Mouse (Mus musculus) lung, embryonic 15.5 days (tissue): ENCODE measurements around the gene Tekt5. TPM values are rescaled to one million over a fixed set of nuclear protein-coding genes. Genes with fewer than 3 reads are reported as not detected.

Source experiments
- ATAC-seq: fragments of 200-750 bp; cut with Nextera tagmentation; 2 replicates; pipeline ENCODE4 v1.8.0; 2017; ENCODE audit warnings: moderate number of reproducible peaks, borderline replicate concordance; ENCODE audit not compliant: low FRiP score, low TSS enrichment; ENCODE audit errors: extremely low read depth
- H3K27ac ChIP-seq: fragments of 300-500 bp; sonication (generic); 2 replicates; pipeline ENCODE4 v1.5.1; 2015; ENCODE audit warnings: moderate library complexity, mild to moderate bottlenecking, inconsistent platforms
- H3K27me3 ChIP-seq: fragments of 300-500 bp; sonication (generic); 2 replicates; pipeline ENCODE4 v1.6.1; 2015; ENCODE audit warnings: inconsistent platforms
- H3K36me3 ChIP-seq: fragments of 300-500 bp; sonication (generic); 2 replicates; pipeline ENCODE4 v1.6.1; 2015; ENCODE audit warnings: inconsistent platforms
- H3K4me1 ChIP-seq: fragments of 300-500 bp; sonication (generic); 2 replicates; pipeline ENCODE4 v1.6.1; 2015; ENCODE audit warnings: inconsistent platforms
- H3K4me2 ChIP-seq: fragments of 300-500 bp; sonication (generic); 2 replicates; pipeline ENCODE4 v1.6.1; 2015; ENCODE audit warnings: inconsistent platforms, mild to moderate bottlenecking, moderate library complexity
- H3K4me3 ChIP-seq: fragments of 300-500 bp; sonication (generic); 2 replicates; pipeline ENCODE4 v1.5.1; 2015; ENCODE audit warnings: mild to moderate bottlenecking, inconsistent platforms
- H3K9ac ChIP-seq: fragments of 300-500 bp; sonication (generic); 2 replicates; pipeline ENCODE4 v1.6.1; 2015; ENCODE audit warnings: inconsistent platforms
- H3K9me3 ChIP-seq: fragments of 300-500 bp; sonication (generic); 2 replicates; pipeline ENCODE4 v1.6.1; 2016; ENCODE audit warnings: inconsistent platforms
- WGBS: fragments of 180-500 bp; shearing (Covaris S2); methylation state at CpG from one replicate; pipeline ENCODE4 v1.1.7; 2015; 5-methylcytosine and 5-hydroxymethylcytosine counted together
- polyA plus RNA-seq: library from polyadenylated mRNA; unstranded; fragments of >200 nt; fragmentation: Nextera tagmentation; extraction: Ambion mirVana; gene quantifications from 2 replicates; pipeline ENCODE4 v1.2.1, GENCODE M21; 2015

The Tekt5 gene
- polyA plus RNA-seq, 1 experiment from 2014 or later: 2.6 TPM

- ATAC-seq: 0 out of 2 replicates have a peak, but pooled peaks have one; percentile 33
- H3K4me2 ChIP-seq: peak overlapping the region; percentile 37
- 27% methylated on average over 13 of the region's 13 CpGs for WGBS
Measured at GRCm38 (mm10) chr16:10374254-10375011, 20.9 kb downstream of the Tekt5 start.

GRCm38 (mm10) chr16:10372372-10372771, 22.9 kb downstream of the Tekt5 start:
- no peaks in the 10 kb centered on the region for H3K36me3 ChIP-seq
- H3K9me3 ChIP-seq: no peaks in the 10 kb centered on the region
- no peak overlapping the region for H3K27ac ChIP-seq
- 65% methylated on average over 4 of the region's 4 CpGs for WGBS
- no peak overlapping the region for H3K4me2 ChIP-seq
- no peaks in the 10 kb centered on the region for H3K27me3 ChIP-seq
- H3K9ac ChIP-seq: no peak overlapping the region
- H3K4me1 ChIP-seq: peaks cover 31% of the 10 kb centered on the region
- no peak for ATAC-seq
- H3K4me3 ChIP-seq: no peak overlapping the region

More at GRCm38 (mm10) chr16:10374254-10375011, 20.9 kb downstream of the Tekt5 start:
- Histone ChIP-seq H3K4me1 (peaks cover 24% of the 10 kb centered on the region), H3K9me3 (no peaks in the 10 kb centered on the region), H3K4me3 (no peak overlapping the region), H3K27me3 (no peaks in the 10 kb centered on the region), H3K9ac (no peak overlapping the region; the same call in 1 of the 2 replicates), H3K27ac (no peak overlapping the region), H3K36me3 (no peaks in the 10 kb centered on the region)

GRCm38 (mm10) chr16:10369996-10370395, 25.3 kb downstream of the Tekt5 start:
- Histone ChIP-seq H3K9ac (no peak overlapping the region), H3K4me3 (no peak overlapping the region), H3K36me3 (no peaks in the 10 kb centered on the region), H3K27ac (peak overlapping the region; percentile 64), H3K27me3 (no peaks in the 10 kb centered on the region), H3K4me1 (peaks cover 47% of the 10 kb centered on the region), H3K4me2 (no peak overlapping the region), H3K9me3 (no peaks in the 10 kb centered on the region)
- WGBS: 58% methylated on average over 1 of the region's 1 CpGs
- no peak for ATAC-seq

DNA sequence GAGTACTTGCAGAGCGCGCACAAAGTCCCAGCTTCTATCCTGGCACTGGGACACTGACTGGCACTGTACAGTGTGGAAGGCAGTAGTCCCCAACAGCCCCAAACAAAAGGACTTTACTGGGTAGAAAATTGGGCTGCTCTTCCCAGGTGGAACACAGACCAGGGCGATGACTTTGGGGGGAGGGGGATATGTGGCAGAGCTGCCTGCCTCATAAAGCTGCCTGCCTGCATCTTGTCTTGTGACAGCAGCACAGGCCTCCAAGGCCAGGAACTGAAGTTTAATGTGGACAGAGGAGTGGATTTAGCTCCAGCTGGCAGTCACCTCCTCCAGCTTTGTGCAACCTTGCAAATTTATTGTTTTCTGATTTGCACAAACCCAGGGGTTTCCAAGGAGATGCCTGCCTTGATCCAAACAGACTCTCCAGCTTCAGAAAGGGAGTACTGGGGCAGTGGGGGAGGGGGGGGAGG, 25.8 kb downstream of the Tekt5 start:
- peak; percentile 32; the same call in 1 of the 2 replicates for ATAC-seq
- Histone ChIP-seq H3K9me3 (no peaks in the 10 kb centered on the region), H3K27ac (peak overlapping the region; percentile 71), H3K4me3 (no peak overlapping the region), H3K27me3 (no peaks in the 10 kb centered on the region), H3K36me3 (no peaks in the 10 kb centered on the region), H3K4me1 (peaks cover 42% of the 10 kb centered on the region), H3K4me2 (no peak overlapping the region), H3K9ac (no peak overlapping the region)
- WGBS: 56% methylated on average over 3 of the region's 3 CpGs

- ATAC-seq: peak; percentile 67
- H3K36me3 ChIP-seq: no peaks in the 10 kb centered on the region
- H3K9me3 ChIP-seq: no peaks in the 10 kb centered on the region
- no peaks in the 10 kb centered on the region for H3K27me3 ChIP-seq
- H3K27ac ChIP-seq: peak overlapping the region; percentile 88
- peaks cover 36% of the 10 kb centered on the region for H3K4me1 ChIP-seq
- H3K4me3 ChIP-seq: no peak overlapping the region
- no peak overlapping the region for H3K9ac ChIP-seq
- H3K4me2 ChIP-seq: no peak overlapping the region
- 49% methylated on average over 14 of the region's 14 CpGs for WGBS
Measured at GRCm38 (mm10) chr16:10366240-10367217, 28.8 kb downstream of the Tekt5 start.

- H3K9ac ChIP-seq: no peak overlapping the region
- H3K4me1 ChIP-seq: peaks cover 36% of the 10 kb centered on the region
- no peak overlapping the region for H3K4me2 ChIP-seq
- H3K36me3 ChIP-seq: no peaks in the 10 kb centered on the region
- H3K27ac ChIP-seq: peak overlapping the region; percentile 88
- H3K4me3 ChIP-seq: no peak overlapping the region
- WGBS: 57% methylated on average over 4 of the region's 4 CpGs
- H3K27me3 ChIP-seq: no peaks in the 10 kb centered on the region
- ATAC-seq: peak; percentile 26; the same call in 1 of the 2 replicates
- no peaks in the 10 kb centered on the region for H3K9me3 ChIP-seq
Measured at GRCm38 (mm10) chr16:10365796-10366195, 29.5 kb downstream of the Tekt5 start.

GRCm38 (mm10) chr16:10363061-10363460, 32.2 kb downstream of the Tekt5 start:
- no peak overlapping the region for H3K4me3 ChIP-seq
- ATAC-seq: no peak
- H3K4me2 ChIP-seq: no peak overlapping the region
- WGBS: 38% methylated on average over 1 of the region's 1 CpGs
- H3K27ac ChIP-seq: no peak overlapping the region
- H3K9ac ChIP-seq: no peak overlapping the region
- no peaks in the 10 kb centered on the region for H3K27me3 ChIP-seq
- no peaks in the 10 kb centered on the region for H3K9me3 ChIP-seq
- H3K36me3 ChIP-seq: no peaks in the 10 kb centered on the region
- peaks cover 22% of the 10 kb centered on the region for H3K4me1 ChIP-seq

- H3K4me1 ChIP-seq: peaks cover 36% of the 10 kb centered on the region
- no peak overlapping the region for H3K9ac ChIP-seq
- ATAC-seq: no peak; the same call in 1 of the 2 replicates
- H3K27ac ChIP-seq: no peak overlapping the region
- H3K36me3 ChIP-seq: no peaks in the 10 kb centered on the region
- H3K27me3 ChIP-seq: no peaks in the 10 kb centered on the region
- H3K9me3 ChIP-seq: no peaks in the 10 kb centered on the region
- no peak overlapping the region for H3K4me3 ChIP-seq
- WGBS: 59% methylated on average over 6 of the region's 6 CpGs
- H3K4me2 ChIP-seq: no peak overlapping the region
Measured at GRCm38 (mm10) chr16:10359241-10359640, 36.0 kb downstream of the Tekt5 start.

DNA sequence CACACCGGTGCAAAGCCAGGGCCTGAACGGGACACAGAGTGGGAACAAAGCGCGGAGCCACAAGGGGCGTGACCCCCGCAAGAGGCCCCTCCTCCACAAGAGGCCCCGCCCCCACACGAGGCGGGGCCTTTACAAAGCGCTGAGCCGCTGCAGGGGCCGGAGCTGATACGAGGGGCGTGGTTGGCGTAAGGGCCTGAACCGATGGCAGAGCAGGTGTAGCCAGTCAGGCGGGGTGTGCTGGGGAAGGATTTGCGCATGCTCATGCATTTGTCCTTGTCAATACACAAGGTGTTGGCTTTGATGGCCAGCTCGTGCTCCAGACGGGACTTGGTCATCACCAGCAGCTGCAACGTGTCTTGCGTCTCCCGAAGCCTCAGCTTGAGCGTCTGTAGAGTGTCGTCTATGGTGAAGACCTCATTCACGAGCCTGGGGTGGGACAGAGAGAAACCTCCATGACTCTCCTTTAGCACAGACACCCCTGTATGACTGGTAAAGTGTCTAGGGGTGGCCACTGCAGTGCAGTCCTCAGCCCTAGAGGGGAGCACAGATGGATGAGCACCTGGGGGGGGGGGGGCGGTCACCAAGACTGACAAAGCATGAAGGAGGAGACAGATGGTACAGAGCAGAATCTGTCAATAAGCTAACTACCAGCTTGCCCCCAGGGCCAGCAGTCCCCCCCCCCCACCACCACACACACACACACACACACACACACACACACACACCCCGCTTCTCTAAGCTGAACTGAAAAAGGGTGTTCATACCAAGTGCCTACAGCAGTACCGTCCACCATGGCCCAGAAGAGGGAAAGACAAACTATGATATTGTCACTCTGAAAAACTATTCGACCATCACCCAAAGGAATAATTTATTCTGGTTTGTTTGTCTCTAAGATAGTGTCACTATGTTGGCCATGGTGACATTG, 37.0 kb downstream of the Tekt5 start:
- H3K36me3 ChIP-seq: no peaks in the 10 kb centered on the region
- no peak overlapping the region for H3K4me3 ChIP-seq
- H3K27me3 ChIP-seq: no peaks in the 10 kb centered on the region
- 12% methylated on average over 30 of the region's 30 CpGs for WGBS
- peak overlapping the region; percentile 50 for H3K4me2 ChIP-seq
- H3K4me1 ChIP-seq: peaks cover 36% of the 10 kb centered on the region
- H3K27ac ChIP-seq: peak overlapping the region; percentile 29; the same call in 1 of the 2 replicates
- no peak overlapping the region for H3K9ac ChIP-seq
- peak; percentile 81 for ATAC-seq
- H3K9me3 ChIP-seq: no peaks in the 10 kb centered on the region

DNA sequence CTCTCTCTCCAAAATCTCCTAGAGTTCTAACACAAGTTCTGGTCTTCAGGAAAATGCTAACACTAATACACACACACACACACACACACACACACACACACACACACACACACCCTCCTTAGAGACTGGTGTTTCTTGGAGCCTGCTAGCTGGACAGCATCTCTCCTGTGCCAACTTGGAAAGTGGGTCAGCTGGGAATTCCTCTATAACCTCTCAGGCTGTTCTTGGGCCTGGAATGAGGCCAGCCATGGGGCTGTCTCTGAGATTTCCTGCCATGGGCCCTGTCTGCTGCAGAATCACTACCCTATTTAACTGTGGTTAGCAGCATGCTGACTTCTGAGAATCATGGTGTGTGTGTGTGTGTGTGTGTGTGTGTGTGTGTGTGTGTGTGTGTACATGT, 40.3 kb downstream of the Tekt5 start:
- peak; percentile 41 for ATAC-seq
- Histone ChIP-seq H3K4me2 (no peak overlapping the region), H3K36me3 (no peaks in the 10 kb centered on the region), H3K27ac (peak overlapping the region; percentile 61), H3K27me3 (no peaks in the 10 kb centered on the region), H3K4me1 (peaks cover 49% of the 10 kb centered on the region), H3K9me3 (no peaks in the 10 kb centered on the region), H3K9ac (no peak overlapping the region), H3K4me3 (no peak overlapping the region)
